Mouse (Mus musculus) urinary bladder, postnatal 14 days (tissue): ENCODE results near the gene Gfap.

ENCODE experiments used
- DNase-seq: peaks from one replicate; pipeline ENCODE4 v3.0.0; 2021; ENCODE audit warnings: low spot score

The Gfap gene

DNA sequence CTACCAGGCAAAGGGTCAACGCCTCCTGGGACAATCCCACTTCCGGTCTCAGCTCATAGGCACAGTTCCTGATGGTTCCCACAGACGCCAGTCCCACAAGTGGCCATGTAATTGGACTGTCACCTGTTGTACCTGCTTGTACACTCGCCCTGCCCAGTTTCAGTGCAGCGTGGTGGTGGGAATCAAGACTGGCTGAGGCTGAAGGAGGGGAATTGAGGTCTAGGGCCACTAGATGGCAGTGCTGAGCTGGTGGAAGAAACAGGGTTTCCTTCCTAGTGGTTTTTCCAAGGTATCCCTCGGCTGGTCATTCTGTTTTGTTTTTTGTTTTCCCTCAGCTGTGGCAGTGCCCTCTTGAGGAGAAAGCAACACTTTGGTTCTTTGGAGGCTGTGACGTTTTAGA lies at the start of gene Gfap:
Gene Gfap, minus strand, starts transcription at position 150 of the 400 bp plus-strand sequence.
- peak; percentile 86 for DNase-seq

DNA sequence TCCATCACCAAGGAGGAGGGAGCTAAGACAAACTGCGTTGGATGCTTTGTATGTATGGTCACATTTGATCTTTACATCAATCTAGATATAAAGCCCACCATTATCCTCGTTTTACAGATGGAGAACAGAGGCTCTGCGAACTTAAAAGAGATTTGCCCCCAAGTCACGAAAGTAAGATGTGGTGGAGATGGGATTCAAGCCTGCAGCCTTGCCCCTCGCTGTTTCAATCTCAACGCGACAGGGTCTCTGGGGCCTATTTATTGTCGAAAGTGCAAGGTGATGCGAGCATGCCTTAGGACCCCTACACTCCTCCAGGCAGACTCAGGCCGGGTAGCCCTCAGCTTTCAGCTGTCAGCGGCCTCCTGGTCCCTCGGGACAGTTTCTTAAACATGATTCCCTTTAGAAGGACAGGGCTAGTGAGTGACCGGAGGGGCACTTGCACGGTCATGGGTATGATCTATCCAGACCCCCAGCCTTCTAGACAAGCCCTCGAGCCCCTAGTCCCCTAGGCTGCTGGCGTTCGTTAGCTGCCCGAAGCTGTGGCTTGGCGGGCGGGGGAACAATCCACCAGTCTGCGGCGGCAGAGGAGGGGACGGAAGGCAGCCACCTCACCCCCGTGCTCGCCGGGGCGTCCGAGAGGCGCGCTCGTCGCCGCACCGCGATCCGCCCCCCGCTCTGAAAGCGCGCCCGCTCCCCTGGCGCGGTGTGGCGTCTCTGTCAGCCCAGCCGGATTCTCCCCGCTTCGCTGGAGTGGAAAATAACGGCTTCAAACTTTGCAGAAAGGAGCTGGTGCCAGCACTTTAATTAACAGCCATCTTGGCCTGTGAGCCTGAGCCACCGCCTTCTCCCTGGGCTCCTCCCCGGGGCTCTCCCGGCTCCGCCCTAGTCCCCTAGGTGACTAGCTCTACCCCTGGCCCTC lies 47.6 kb upstream of the Gfap start:
- peak; percentile 14 for DNase-seq

DNA sequence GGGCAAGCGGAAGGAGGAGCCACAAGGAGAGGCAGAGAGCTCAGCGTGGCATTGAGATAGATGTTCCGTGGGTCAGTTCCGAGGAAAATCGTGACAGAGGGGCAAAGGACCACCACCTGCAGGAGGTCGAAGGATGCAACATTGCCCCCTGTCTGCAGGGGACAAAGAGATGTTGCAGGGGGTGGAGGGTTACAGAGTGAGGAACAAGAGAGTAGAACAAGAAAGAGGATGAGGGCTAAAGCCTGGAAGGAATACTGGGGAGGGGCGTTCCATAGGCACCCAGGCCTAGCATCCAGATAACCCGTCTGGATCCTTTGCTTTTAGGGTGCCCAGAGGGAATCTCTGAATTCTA lies 46.3 kb upstream of the Gfap start:
- DNase-seq: no peak

DNA sequence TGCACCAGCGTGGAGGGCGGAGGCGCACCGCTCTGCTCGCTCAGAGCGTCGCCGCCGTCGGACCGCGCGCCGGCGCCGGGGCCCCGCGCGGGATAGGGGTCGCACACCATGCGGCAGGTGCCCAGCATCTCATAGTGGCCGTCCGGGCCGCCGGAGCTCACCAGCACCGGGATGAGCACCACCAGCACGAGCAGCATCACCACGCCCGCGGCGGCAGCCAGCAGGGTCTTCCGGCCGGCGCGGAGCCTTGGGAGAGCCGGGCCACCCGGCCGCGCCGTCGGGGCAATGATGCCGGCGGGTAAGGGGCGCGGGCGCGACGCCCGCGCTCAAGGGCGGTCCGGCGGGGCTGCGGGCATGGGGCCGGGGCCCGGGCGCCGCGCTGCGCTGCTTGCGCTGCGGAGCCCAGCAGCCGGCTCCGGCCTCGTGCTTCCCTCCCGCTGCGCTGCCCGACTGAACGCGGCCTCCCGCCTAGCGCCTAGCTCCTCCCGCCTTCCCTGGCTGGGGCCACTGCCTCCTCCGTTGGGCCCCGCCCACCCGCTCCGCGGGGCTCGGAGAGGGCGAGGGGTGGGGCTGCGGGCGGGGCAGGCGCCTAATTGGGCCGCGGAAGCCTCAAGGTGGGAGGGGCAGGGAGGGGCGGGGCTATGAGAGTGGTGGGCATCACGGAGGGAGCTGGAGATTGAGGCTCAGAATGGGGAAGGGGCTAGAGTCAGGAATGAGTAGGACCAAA lies 45.7 kb upstream of the Gfap start, which contains the start of gene C1ql1:
Gene C1ql1, minus strand, starts transcription at position 424 of the 727 bp plus-strand sequence.
- DNase-seq: peak; percentile 89

DNA sequence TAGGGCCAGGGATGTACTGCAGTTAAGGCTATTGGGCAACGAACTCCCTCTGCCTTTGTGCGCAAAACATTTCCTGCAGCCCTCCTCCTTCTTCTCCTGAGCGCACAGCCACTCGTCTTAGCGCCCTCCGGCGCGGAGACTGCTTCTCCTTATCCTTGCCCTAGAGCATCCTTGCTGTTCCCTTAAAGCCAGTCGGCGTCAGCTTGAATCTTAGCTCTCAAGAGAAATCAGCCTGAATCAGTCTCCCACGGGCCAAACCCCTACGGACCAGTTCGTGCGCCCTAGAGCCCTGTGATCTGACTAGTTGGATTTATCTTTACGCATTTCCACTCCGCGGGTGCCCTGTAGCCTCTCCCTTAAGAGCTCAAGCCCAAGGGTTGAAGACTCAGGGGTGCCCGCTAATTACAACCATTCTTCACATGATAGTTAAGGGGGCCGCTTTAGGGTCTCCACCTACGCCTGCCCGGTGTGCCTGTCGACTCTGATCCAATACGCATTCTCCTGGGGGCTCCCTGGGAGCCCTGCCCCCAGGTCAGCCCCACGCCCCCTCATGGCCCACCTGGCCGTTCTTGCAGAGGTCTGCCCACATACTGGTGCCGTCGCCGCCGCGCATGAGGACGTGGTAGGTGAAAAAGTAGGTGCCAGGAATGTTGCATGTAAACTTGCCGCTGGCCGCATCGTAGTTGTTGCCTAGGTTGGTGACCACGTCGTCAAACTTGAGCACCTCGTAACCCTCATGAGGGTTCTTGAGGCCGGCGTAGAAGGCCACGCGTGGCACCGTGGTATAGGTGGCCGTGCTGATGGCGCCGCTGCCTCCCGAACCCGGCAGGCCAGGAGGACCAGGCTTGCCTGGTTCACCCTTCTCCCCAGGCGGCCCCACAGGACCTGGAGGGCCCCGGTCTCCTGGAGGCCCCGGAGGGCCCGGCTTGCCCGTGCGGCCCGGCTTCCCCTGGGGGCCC lies 44.9 kb upstream of the Gfap start:
- DNase-seq: no peak

DNA sequence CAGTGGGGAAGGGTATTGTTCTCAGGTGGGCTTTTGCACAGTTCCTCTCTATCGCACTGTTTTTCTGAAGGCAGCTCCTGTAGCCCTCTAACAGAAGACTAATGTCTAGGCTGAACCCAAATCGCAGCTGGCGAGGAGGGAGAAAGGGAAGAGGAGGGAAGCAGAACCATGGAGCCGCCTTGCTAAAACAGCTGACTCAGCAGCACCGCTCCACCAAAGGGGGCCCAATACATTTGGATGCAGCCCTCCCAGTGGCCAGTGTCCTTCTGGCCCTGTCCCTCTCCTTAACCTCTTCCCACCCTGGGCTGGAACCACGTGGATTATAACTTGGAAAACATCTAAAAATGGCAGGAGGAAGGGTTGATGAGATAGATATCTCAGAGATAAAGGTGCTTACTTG lies 40.5 kb upstream of the Gfap start:
- no peak for DNase-seq

DNA sequence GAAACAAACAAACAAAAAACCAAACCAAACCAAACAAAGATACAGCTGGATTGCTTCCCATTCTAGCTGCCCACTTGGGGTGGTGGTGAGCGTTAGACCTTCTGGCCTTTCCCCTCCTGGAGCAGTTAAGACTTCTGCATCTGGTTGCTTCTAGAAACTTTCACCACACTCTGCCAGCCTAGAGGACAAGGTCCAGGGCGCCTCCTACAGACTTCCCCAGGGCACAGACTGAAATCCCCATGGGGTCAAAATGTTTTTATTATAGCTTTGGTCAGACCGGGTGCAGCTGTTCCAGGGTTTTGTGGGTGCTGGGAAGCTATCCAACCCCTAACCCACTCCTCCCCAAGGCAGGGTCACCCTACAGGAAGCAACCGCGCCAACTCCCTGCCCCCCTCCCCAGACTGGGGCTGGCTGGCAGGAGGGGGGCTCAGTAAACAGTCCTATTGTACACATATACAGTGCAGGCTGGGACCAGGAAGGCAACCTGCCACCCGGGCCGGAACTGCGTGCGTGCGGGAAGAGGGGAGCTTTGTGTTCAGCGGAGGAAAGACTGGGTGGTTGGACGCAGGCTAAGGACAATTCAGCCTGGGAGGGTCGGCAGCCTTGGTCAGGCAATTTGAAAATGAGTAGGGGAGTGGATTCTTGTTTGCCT lies 38.4 kb upstream of the Gfap start:
- no peak for DNase-seq

DNA sequence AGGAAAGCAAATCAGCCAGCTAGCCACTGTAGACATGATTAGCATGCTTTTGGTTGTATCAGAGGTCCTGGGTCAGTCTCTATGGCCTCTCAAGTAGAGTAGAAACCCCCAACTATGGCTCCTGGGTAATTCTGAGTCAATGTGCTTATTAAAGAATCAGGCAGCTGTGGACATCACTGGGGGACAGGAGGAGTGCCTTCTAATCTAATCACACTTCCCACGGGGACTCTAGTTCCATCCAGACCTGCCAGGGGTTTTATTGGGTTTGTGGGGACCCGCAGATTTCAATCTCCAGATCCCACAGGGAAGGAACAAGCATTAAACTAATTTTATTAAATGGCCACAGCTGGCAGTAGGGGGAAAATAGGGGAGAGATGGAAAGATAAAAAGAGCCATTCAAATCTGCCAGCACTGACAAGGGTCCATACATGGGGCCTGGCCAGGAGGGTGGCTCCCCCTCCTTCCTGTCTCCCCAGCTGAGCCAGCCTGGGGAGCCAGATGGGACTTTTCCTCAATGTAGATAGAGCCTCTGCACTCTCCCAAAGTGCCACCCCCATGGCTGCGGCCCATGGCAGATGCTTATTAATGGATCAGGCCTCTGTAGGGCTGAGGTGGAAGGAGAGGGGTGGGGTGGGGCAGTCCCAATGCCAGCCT lies 36.9 kb upstream of the Gfap start:
- no peak for DNase-seq

DNA sequence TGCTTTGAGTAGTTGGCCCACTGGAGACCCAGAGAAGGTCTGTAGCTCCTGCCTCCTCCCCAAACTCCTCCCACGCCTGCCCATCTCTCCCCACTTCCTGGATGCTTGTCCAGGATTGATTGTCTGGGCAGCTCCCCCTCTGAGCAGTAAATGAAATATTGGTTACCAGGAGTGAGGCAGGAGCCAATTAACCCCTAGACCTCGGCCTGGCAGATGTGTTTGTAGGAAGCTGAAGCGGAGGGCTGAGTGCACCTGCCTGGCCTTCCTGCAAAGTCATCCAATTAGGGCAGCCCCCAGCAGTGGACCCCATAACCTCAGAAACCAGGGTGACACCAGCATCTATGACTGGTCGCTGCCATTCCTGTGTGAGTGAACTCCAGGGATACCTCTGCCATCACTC lies 35.6 kb upstream of the Gfap start:
- no peak for DNase-seq

DNA sequence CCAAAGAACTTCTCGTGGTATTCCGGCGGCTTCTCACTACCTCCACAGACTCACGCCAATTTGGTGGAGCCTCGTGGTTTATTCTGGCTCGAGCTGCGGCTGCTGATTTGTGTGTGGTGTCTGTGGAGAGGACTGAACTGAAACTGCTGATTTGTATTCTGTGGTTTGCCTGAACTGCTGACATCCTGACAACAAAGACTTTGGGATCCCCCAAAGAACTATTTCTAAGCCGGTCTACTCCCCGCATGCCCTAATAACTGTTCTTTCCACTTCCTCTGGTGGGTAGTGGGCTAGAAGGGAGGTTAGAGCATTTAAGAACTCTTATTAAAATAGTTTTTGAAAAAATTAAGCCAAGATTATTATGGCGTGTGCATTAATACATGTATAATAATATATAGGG lies 30.0 kb upstream of the Gfap start:
- DNase-seq: no peak

DNA sequence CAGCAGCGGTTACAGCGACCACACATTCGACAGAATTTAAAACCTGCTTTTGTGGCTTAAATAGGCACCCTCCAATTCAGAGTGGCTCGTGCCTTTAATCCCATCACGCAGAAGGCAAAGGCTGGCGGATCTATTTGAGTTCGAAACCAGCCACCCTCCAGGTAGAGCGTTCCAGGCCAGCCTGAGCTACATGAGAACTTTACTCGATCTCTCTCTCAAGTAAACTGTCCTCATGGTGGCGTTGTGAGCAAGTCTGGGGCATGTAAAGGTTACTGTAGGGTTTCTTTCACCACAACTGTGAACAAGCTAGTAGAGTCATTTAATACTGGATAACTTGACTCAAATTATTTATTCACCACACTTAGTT lies 24.6 kb upstream of the Gfap start:
- peak; percentile 23 for DNase-seq

DNA sequence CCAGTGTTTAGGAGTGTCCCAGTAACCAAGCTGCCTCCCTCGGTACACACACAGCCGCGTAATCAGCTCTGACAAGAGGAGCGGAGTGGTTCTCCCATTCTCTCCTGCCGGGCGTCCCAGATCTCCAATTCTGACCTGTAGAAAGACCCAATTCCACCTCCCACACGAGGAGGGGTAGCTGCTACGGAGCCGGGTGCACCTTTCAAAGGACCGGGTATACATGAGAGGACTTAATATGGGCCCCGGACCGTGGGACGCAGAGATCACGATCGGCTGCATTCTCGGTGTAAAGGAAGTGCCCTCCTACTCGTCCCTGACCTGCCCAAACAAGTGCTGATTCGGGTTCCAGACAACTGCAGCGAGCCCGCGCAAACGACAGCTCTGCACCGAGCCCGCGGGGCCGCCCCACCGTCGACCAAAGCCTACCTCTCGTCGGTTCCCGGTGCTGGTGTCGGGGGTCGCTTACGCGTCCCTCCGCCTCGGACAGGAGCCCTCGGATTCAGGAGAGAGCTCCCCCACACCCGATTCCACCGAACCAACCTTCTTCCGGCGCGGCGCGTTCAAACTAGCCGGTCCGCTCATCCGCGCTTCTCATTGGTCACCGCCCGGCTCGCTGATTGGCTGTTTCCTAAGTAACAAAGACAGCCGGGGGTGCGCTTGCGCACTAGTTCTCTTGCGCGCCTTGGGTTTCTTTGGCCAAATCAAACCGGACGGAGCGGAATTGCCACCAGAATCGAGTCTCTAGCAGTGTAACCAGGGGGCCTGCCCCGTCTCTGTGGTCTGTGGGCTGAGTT lies 24.0 kb upstream of the Gfap start, which contains the start of gene Kif18b:
Gene Kif18b, minus strand, starts transcription at position 568 of the 794 bp plus-strand sequence.
- peak; percentile 95 for DNase-seq

DNA sequence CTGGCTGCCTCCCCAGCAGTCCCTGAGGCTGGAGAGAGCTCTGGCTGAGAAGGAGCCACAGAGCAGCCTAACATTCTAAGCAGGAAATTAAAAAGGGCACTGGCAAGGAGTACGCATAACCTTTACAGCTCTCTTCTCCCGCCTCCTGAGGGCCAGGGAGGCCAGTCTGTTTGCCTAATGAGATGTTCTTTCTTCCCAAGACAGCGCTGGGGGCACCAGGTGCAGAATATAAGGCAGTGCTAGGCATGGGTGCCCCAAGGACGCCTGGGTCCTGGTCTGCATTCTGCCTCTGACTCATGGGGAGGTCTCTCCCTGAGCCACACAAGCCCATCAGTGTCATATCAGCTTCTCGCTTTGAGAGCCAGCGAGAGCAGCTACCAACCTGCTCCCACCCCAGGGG lies 20.8 kb upstream of the Gfap start:
- no peak for DNase-seq

DNA sequence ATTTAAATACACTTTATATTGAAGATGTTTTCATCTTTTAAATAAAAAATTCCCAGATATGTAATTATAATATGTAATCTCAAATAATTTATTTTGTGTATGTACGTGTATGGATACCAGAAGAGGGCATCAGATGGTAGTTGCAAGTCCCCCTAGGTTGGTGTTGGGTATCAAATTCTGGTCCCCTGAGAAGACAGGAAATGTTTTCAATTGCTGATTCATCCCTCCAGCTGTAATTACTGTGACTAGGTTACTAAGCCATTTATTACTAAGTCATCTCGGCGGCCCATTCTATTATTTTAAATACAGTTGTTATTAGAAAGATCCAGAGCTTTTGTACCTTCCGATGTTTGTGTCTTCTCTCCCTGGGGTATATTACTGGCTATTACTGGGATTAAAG lies 17.4 kb upstream of the Gfap start:
- no peak for DNase-seq

DNA sequence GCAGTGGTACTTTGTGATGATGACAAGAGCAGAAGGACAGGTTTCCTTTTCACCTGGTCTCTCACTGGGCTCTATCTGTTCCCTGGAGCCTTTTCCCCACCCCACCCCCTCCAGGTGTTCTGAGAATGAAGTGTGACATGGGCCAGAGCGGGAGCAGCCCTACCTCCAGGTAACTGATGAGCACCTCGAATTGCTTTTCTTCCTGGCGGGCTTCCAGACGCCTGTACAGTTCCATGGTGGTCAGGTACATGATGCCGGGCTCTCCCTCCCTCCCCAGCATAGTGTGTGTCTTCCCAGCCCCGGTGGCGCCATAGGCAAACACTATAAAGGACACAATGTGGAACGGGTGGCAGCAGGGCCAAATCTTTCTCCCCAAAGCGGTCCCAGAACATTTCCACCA lies 14.7 kb upstream of the Gfap start:
- no peak for DNase-seq

DNA sequence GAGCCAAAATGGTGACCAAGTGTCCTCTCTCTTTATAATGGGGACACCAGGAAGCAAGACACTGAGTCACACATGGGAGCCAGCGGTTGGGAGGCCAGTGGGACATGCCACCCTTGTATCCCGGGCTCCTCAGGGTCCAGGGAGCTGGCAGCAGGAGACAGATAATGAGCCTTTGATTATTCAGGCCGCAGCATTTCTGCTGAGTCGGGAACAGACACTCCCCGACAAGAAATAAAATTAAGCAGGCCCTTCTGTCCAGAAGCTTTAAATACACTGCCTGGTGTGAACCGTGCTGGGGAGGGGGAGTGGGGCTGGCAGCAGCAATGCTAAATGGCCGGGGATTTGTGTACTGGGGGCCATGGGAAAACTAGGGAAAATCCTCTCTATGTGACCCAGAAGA lies 10.7 kb upstream of the Gfap start:
- DNase-seq: no peak

DNA sequence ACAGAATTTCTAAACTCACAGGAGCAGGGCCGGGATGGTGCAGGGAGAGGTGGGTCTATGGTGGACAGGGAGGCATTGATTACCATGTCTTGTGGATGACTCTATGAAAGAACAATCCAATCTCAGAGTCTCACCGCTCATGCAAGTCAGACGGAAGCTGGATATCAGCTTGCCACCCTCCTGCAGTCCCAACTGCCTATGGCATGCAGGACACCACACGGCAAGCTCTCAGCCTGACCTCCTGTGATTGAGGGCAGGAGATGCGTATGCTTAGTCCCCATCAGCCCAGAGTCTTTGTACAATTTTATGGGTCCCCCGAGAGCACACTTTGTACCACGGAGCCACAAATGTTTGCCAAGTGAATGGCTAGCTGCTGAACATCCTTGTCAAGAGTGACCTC lies 2.9 kb upstream of the Gfap start:
- DNase-seq: no peak

DNA sequence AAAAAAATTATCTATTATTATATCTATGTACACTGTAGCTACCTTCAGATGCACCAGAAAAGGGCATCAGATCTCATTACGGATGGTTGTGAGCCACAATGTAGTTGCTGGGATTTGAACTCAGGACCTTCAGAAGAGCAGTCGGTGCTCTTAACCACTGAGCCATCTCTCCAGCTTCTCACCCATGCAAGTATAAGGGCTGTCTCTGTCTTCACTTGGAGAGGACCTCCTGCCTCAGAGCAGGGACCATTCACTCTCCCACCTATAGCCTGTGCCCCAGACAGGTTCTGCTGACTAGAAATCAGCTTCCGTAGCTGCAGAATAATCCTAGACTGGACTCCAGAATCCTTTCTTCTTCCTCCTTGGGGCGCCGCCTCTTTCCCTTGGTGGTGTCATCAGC lies 1.4 kb upstream of the Gfap start:
- no peak for DNase-seq

DNA sequence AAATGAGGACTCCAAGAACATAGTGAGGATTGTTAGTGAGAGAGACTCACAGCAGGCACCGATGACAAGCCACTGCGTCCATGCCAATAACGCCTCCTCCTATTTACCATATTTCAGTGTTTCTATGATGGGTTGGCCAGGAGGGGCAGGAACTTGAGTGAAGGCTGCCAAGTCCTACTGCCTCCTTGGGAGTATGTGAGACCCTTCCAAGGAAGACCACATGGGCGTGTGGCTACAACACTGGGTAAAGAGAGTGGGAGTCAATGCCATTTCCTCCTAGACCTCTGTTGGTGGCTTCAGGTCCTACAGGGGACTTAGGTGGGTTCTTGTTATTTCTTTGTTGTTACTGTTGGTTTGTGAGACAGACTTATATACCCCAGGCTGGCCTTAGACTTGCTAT lies 487 bp upstream of the Gfap start:
- no peak for DNase-seq

DNA sequence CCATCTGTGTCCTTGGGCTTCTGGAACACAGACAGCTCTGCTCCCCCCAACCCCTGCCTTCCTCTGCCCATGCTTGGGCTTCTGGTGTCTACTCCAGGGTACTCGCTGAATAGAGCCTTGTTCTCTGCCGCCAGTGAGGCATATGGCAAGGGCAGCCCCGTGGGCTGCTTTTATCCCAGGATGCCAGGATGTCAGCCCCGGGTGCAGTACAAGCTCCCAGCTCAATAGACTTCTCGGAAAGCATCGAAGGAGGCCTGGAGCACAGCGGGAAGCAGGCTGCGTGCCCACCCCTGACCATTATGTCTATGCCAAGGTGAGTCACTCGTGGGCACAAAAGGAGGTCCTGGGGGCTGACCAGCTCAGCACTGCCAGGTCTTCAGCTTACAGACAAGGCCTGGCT lies 2.3 kb downstream of the Gfap start:
- DNase-seq: no peak
